ENCODE assay signal across 29 mouse cellular contexts in the genomic region with DNA sequence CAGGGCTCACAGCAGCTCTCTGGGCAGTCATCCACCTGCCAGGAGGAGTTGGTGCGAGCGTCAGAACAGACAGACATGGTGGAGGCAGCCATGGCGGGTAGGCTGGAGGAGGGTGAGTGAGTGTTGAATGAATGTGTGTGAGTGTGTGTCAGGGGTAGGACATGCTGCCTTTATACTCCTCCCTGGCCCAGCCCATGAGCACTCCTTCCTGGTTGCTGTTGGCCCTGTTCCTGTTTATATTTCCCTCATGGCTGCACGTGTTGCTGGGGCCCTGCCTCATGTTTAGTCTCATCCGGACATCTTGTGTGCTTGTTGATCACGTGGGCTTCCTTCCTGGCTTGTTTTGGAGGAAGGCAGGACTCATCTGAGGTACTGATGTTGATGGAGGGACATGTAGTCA. TPM values are rescaled to one million over a fixed set of nuclear protein-coding genes. Genes with fewer than 3 reads are reported as not detected.
"Had no signal": no experiment of that assay in that cellular context is flagged by ENCODE, and none has a peak within 500 bp of the region (broad histone marks: within the 10 kb centered on the region; RNA-seq: fewer than 3 reads in every experiment).

A gene (minus strand): TSS at position 145 of the 400 bp plus-strand sequence.

- H3K36me3 ChIP-seq: intestine, embryonic 15.5 days; kidney, embryonic 15.5 days; limb, embryonic 12.5 days; limb, embryonic 15.5 days; midbrain, embryonic 15.5 days; neural tube, embryonic 12.5 days; neural tube, embryonic 15.5 days had no signal

- H3K27me3 ChIP-seq: intestine, embryonic 15.5 days; kidney, embryonic 15.5 days; limb, embryonic 12.5 days; limb, embryonic 15.5 days; midbrain, embryonic 15.5 days; neural tube, embryonic 12.5 days; neural tube, embryonic 15.5 days had no signal

- H3K9ac ChIP-seq: intestine, embryonic 15.5 days; kidney, embryonic 15.5 days; limb, embryonic 12.5 days; limb, embryonic 15.5 days; liver, embryonic 14.5 days; liver, postnatal 0 days; midbrain, embryonic 15.5 days; neural tube, embryonic 12.5 days; neural tube, embryonic 15.5 days had no signal

- ATAC-seq: intestine, embryonic 15.5 days; liver, postnatal 0 days; midbrain, embryonic 15.5 days had no signal

- H3K9me3 ChIP-seq: intestine, embryonic 15.5 days; kidney, embryonic 15.5 days; limb, embryonic 15.5 days; midbrain, embryonic 15.5 days; neural tube, embryonic 12.5 days had no signal

- H3K4me2 ChIP-seq: intestine, embryonic 15.5 days; kidney, embryonic 15.5 days; limb, embryonic 12.5 days; limb, embryonic 15.5 days; liver, embryonic 11.5 days; midbrain, embryonic 11.5 days; midbrain, embryonic 15.5 days; neural tube, embryonic 12.5 days; neural tube, embryonic 15.5 days had no signal

- DNase-seq: kidney, adult 11 months; kidney, adult 8-10 months; kidney, postnatal 10 days; kidney, postnatal 36 days; layer of hippocampus, postnatal 36 days; left cerebral cortex, postnatal 4 days; liver, postnatal 0 days; right cerebral cortex, adult 18-20 months; right cerebral cortex, postnatal 14 days; right cerebral cortex, postnatal 4 days; thymus, adult 18-20 months; thymus, postnatal 36 days had no signal

- H3K4me1 ChIP-seq: intestine, embryonic 15.5 days; kidney, embryonic 15.5 days; limb, embryonic 15.5 days; midbrain, embryonic 15.5 days; neural tube, embryonic 12.5 days; neural tube, embryonic 15.5 days had no signal

- H3K4me3 ChIP-seq: intestine, embryonic 15.5 days; kidney, embryonic 15.5 days; limb, embryonic 12.5 days; limb, embryonic 15.5 days; midbrain, embryonic 15.5 days; neural tube, embryonic 12.5 days; neural tube, embryonic 15.5 days had no signal

- H3K27ac ChIP-seq: intestine, embryonic 15.5 days; kidney, embryonic 15.5 days; limb, embryonic 12.5 days; limb, embryonic 15.5 days; liver, embryonic 14.5 days; midbrain, embryonic 15.5 days; neural tube, embryonic 12.5 days; neural tube, embryonic 15.5 days had no signal

RNA-seq across cellular contexts. Expression of the gene that starts here (rescaled TPM):
- total RNA-seq: layer of hippocampus, adult 8-10 months; layer of hippocampus, postnatal 10 days; layer of hippocampus, postnatal 36 days; left cerebral cortex, adult 8-10 months; left cerebral cortex, postnatal 14 days; left cerebral cortex, postnatal 4 days; megakaryocyte-erythroid progenitor cell, adult 5-6 weeks had no signal
- polyA plus RNA-seq: intestine, embryonic 15.5 days; kidney, embryonic 15.5 days; limb, embryonic 12.5 days; limb, embryonic 15.5 days; liver, embryonic 11.5 days; liver, embryonic 14.5 days; liver, postnatal 0 days; midbrain, embryonic 11.5 days; midbrain, embryonic 15.5 days; neural tube, embryonic 12.5 days; neural tube, embryonic 15.5 days; stomach, embryonic 14.5 days; urinary bladder, adult 2 months had no signal
